Mouse (Mus musculus): Measurements from ENCODE around the gene Slc25a39. TPM values are rescaled to one million over a fixed set of nuclear protein-coding genes. Genes with fewer than 3 reads are reported as not detected.

Slc25a39 gene
- polyA plus RNA-seq, 1 experiment from 2014 or later: 308 TPM

GRCm38 (mm10) chr11:102375196-102376173 is 32.3 kb downstream of the Slc25a39 start:
- peak overlapping the region; percentile 69 for H3K4me2 ChIP-seq (ENCODE audit: low read depth, low read length)
- 6% methylated on average over 23 of the region's 23 CpGs for WGBS
- peak overlapping the region; percentile 67 for H3K9ac ChIP-seq (ENCODE audit: low read length)
- H3K27me3 ChIP-seq (ENCODE audit: control insufficient read depth, insufficient read depth, low read length): no peaks in the 10 kb centered on the region
- H3K4me1 ChIP-seq (ENCODE audit: control insufficient read depth, insufficient read depth, low read length): peaks cover 15% of the 10 kb centered on the region
- peak overlapping the region; percentile 40 for H3K4me3 ChIP-seq (ENCODE audit: low read length)
- H3K27ac ChIP-seq (ENCODE audit: low read length): no peak overlapping the region
- peaks cover 8% of the 10 kb centered on the region; the same call in 1 of the 2 replicates for H3K9me3 ChIP-seq (replicated peaks; ENCODE audit: control insufficient read depth, low read length)
- no peaks in the 10 kb centered on the region for H3K36me3 ChIP-seq (ENCODE audit: control insufficient read depth, insufficient read depth)
- ATAC-seq (replicated peaks; ENCODE audit: extremely low read depth, insufficient read depth, low FRiP score): peak; percentile 65; the same call in 1 of the 2 replicates

GRCm38 (mm10) chr11:102374108-102374725 is 33.5 kb downstream of the Slc25a39 start:
- H3K9ac ChIP-seq (ENCODE audit: low read length): no peak overlapping the region

GRCm38 (mm10) chr11:102373646-102374045 is 34.1 kb downstream of the Slc25a39 start:
- no peak overlapping the region for H3K27ac ChIP-seq (ENCODE audit: low read length)
- no peak for ATAC-seq (replicated peaks; ENCODE audit: extremely low read depth, insufficient read depth, low FRiP score)
- H3K27me3 ChIP-seq (ENCODE audit: control insufficient read depth, insufficient read depth, low read length): no peaks in the 10 kb centered on the region
- H3K9me3 ChIP-seq (replicated peaks; ENCODE audit: control insufficient read depth, low read length): peaks cover 1% of the 10 kb centered on the region; the same call in 1 of the 2 replicates
- H3K36me3 ChIP-seq (ENCODE audit: control insufficient read depth, insufficient read depth): no peaks in the 10 kb centered on the region
- H3K4me3 ChIP-seq (ENCODE audit: low read length): no peak overlapping the region
- 29% methylated on average over 2 of the region's 2 CpGs for WGBS
- H3K9ac ChIP-seq (ENCODE audit: low read length): no peak overlapping the region
- no peak overlapping the region for H3K4me2 ChIP-seq (ENCODE audit: low read depth, low read length)
- H3K4me1 ChIP-seq (ENCODE audit: control insufficient read depth, insufficient read depth, low read length): peaks cover 15% of the 10 kb centered on the region

More at GRCm38 (mm10) chr11:102374108-102374725, 33.5 kb downstream of the Slc25a39 start:
- 80% methylated on average over 7 of the region's 7 CpGs for WGBS
- Histone ChIP-seq H3K9me3 (replicated peaks; ENCODE audit: control insufficient read depth, low read length) (peaks cover 7% of the 10 kb centered on the region; the same call in 1 of the 2 replicates), H3K4me3 (ENCODE audit: low read length) (no peak overlapping the region), H3K4me1 (ENCODE audit: control insufficient read depth, insufficient read depth, low read length) (peaks cover 15% of the 10 kb centered on the region), H3K27ac (ENCODE audit: low read length) (no peak overlapping the region), H3K4me2 (ENCODE audit: low read depth, low read length) (no peak overlapping the region), H3K27me3 (ENCODE audit: control insufficient read depth, insufficient read depth, low read length) (no peaks in the 10 kb centered on the region), H3K36me3 (ENCODE audit: control insufficient read depth, insufficient read depth) (no peaks in the 10 kb centered on the region)
- ATAC-seq (replicated peaks; ENCODE audit: extremely low read depth, insufficient read depth, low FRiP score): no peak

GRCm38 (mm10) chr11:102372936-102373335 is 34.8 kb downstream of the Slc25a39 start:
- no peaks in the 10 kb centered on the region for H3K36me3 ChIP-seq (ENCODE audit: control insufficient read depth, insufficient read depth)
- no peak overlapping the region for H3K4me3 ChIP-seq (ENCODE audit: low read length)
- H3K9me3 ChIP-seq (replicated peaks; ENCODE audit: control insufficient read depth, low read length): no peaks in the 10 kb centered on the region
- 0 out of 2 replicates have a peak, but pooled peaks cover 2% of the 10 kb centered on the region for H3K27me3 ChIP-seq (ENCODE audit: control insufficient read depth, insufficient read depth, low read length)
- H3K4me2 ChIP-seq (ENCODE audit: low read depth, low read length): no peak overlapping the region
- peaks cover 15% of the 10 kb centered on the region for H3K4me1 ChIP-seq (ENCODE audit: control insufficient read depth, insufficient read depth, low read length)
- WGBS: 31% methylated on average over 14 of the region's 14 CpGs
- ATAC-seq (replicated peaks; ENCODE audit: extremely low read depth, insufficient read depth, low FRiP score): no peak
- H3K9ac ChIP-seq (ENCODE audit: low read length): no peak overlapping the region
- no peak overlapping the region for H3K27ac ChIP-seq (ENCODE audit: low read length)

GRCm38 (mm10) chr11:102371926-102372685 is 35.6 kb downstream of the Slc25a39 start:
- Histone ChIP-seq H3K4me3 (ENCODE audit: low read length) (no peak overlapping the region), H3K9me3 (replicated peaks; ENCODE audit: control insufficient read depth, low read length) (no peaks in the 10 kb centered on the region), H3K4me1 (ENCODE audit: control insufficient read depth, insufficient read depth, low read length) (peaks cover 15% of the 10 kb centered on the region), H3K36me3 (ENCODE audit: control insufficient read depth, insufficient read depth) (no peaks in the 10 kb centered on the region), H3K4me2 (ENCODE audit: low read depth, low read length) (no peak overlapping the region), H3K27me3 (ENCODE audit: control insufficient read depth, insufficient read depth, low read length) (0 out of 2 replicates have a peak, but pooled peaks cover 2% of the 10 kb centered on the region), H3K27ac (ENCODE audit: low read length) (no peak overlapping the region), H3K9ac (ENCODE audit: low read length) (no peak overlapping the region)
- 78% methylated on average over 12 of the region's 12 CpGs for WGBS
- ATAC-seq (replicated peaks; ENCODE audit: extremely low read depth, insufficient read depth, low FRiP score): no peak

GRCm38 (mm10) chr11:102370285-102370684 is 37.5 kb downstream of the Slc25a39 start:
- H3K36me3 ChIP-seq (ENCODE audit: control insufficient read depth, insufficient read depth): no peaks in the 10 kb centered on the region
- H3K4me3 ChIP-seq (ENCODE audit: low read length): no peak overlapping the region
- no peak for ATAC-seq (replicated peaks; ENCODE audit: extremely low read depth, insufficient read depth, low FRiP score)
- peaks cover 2% of the 10 kb centered on the region for H3K4me1 ChIP-seq (ENCODE audit: control insufficient read depth, insufficient read depth, low read length)
- H3K4me2 ChIP-seq (ENCODE audit: low read depth, low read length): no peak overlapping the region
- peaks cover 2% of the 10 kb centered on the region; the same call in 1 of the 2 replicates for H3K27me3 ChIP-seq (ENCODE audit: control insufficient read depth, insufficient read depth, low read length)
- 36% methylated on average over 7 of the region's 7 CpGs for WGBS
- H3K27ac ChIP-seq (ENCODE audit: low read length): no peak overlapping the region
- H3K9me3 ChIP-seq (replicated peaks; ENCODE audit: control insufficient read depth, low read length): no peaks in the 10 kb centered on the region
- H3K9ac ChIP-seq (ENCODE audit: low read length): no peak overlapping the region

- Histone ChIP-seq H3K4me1 (ENCODE audit: control insufficient read depth, insufficient read depth, low read length) (no peaks in the 10 kb centered on the region), H3K36me3 (ENCODE audit: control insufficient read depth, insufficient read depth) (no peaks in the 10 kb centered on the region), H3K27ac (ENCODE audit: low read length) (no peak overlapping the region), H3K9me3 (replicated peaks; ENCODE audit: control insufficient read depth, low read length) (no peaks in the 10 kb centered on the region), H3K9ac (ENCODE audit: low read length) (no peak overlapping the region), H3K4me2 (ENCODE audit: low read depth, low read length) (no peak overlapping the region), H3K27me3 (ENCODE audit: control insufficient read depth, insufficient read depth, low read length) (peaks cover 2% of the 10 kb centered on the region; the same call in 1 of the 2 replicates), H3K4me3 (ENCODE audit: low read length) (no peak overlapping the region)
- 67% methylated on average over 4 of the region's 4 CpGs for WGBS
- ATAC-seq (replicated peaks; ENCODE audit: extremely low read depth, insufficient read depth, low FRiP score): no peak
Measured at GRCm38 (mm10) chr11:102369263-102369662, 38.5 kb downstream of the Slc25a39 start.

- H3K4me1 ChIP-seq (ENCODE audit: control insufficient read depth, insufficient read depth, low read length): no peaks in the 10 kb centered on the region
- H3K36me3 ChIP-seq (ENCODE audit: control insufficient read depth, insufficient read depth): no peaks in the 10 kb centered on the region
- H3K27ac ChIP-seq (ENCODE audit: low read length): no peak overlapping the region
- WGBS: 77% methylated on average over 5 of the region's 5 CpGs
- no peak overlapping the region for H3K4me2 ChIP-seq (ENCODE audit: low read depth, low read length)
- no peak for ATAC-seq (replicated peaks; ENCODE audit: extremely low read depth, insufficient read depth, low FRiP score)
- H3K4me3 ChIP-seq (ENCODE audit: low read length): no peak overlapping the region
- H3K9ac ChIP-seq (ENCODE audit: low read length): no peak overlapping the region
- no peaks in the 10 kb centered on the region for H3K9me3 ChIP-seq (replicated peaks; ENCODE audit: control insufficient read depth, low read length)
- peaks cover 2% of the 10 kb centered on the region; the same call in 1 of the 2 replicates for H3K27me3 ChIP-seq (ENCODE audit: control insufficient read depth, insufficient read depth, low read length)
Measured at GRCm38 (mm10) chr11:102368347-102368746, 39.4 kb downstream of the Slc25a39 start.
